Mouse (Mus musculus) cerebellum, adult 11-12 months (tissue): Measurements from ENCODE around the gene Ace2.

Source experiments
- DNase-seq: peaks from one replicate; pipeline ENCODE4 v3.0.0; 2022

Gene Ace2

GRCm38 (mm10) chrX:164139032-164139431 is at the start of gene Ace2:
Ace2 (plus strand) TSS chrX:164139332.
- DNase-seq = no peak

- no peak for DNase-seq
Measured at GRCm38 (mm10) chrX:164089916-164090315, 49.2 kb upstream of the Ace2 start.

- no peak for DNase-seq
Measured at GRCm38 (mm10) chrX:164092300-164093169, 46.6 kb upstream of the Ace2 start.

- no peak for DNase-seq
Measured at GRCm38 (mm10) chrX:164093435-164093834, 45.7 kb upstream of the Ace2 start.

- DNase-seq = no peak
Measured at GRCm38 (mm10) chrX:164095838-164096237, 43.3 kb upstream of the Ace2 start.

GRCm38 (mm10) chrX:164101483-164101882 is 37.6 kb upstream of the Ace2 start:
- DNase-seq = no peak

- no peak for DNase-seq
Measured at GRCm38 (mm10) chrX:164102198-164102597, 36.9 kb upstream of the Ace2 start.

- DNase-seq = no peak
Measured at GRCm38 (mm10) chrX:164102656-164103055, 36.5 kb upstream of the Ace2 start.

GRCm38 (mm10) chrX:164111146-164111545 is 28.0 kb upstream of the Ace2 start:
- no peak for DNase-seq

GRCm38 (mm10) chrX:164113744-164114143 is 25.4 kb upstream of the Ace2 start:
- DNase-seq = no peak

GRCm38 (mm10) chrX:164123942-164124341 is 15.2 kb upstream of the Ace2 start:
- no peak for DNase-seq

GRCm38 (mm10) chrX:164133531-164133930 is 5.6 kb upstream of the Ace2 start:
- DNase-seq = no peak

GRCm38 (mm10) chrX:164135304-164135818 is 3.8 kb upstream of the Ace2 start:
- DNase-seq = no peak

GRCm38 (mm10) chrX:164145463-164146250 is 6.5 kb downstream of the Ace2 start:
- no peak for DNase-seq

- DNase-seq = no peak
Measured at GRCm38 (mm10) chrX:164152703-164153102, 13.6 kb downstream of the Ace2 start.

GRCm38 (mm10) chrX:164153606-164154005 is 14.5 kb downstream of the Ace2 start:
- DNase-seq = no peak

GRCm38 (mm10) chrX:164154594-164154993 is 15.5 kb downstream of the Ace2 start:
- no peak for DNase-seq

GRCm38 (mm10) chrX:164164681-164165080 is 25.5 kb downstream of the Ace2 start:
- no peak for DNase-seq

GRCm38 (mm10) chrX:164171034-164171433 is 31.9 kb downstream of the Ace2 start:
- DNase-seq = no peak

GRCm38 (mm10) chrX:164173880-164174279 is 34.7 kb downstream of the Ace2 start:
- no peak for DNase-seq

GRCm38 (mm10) chrX:164175311-164175710 is 36.2 kb downstream of the Ace2 start:
- no peak for DNase-seq

GRCm38 (mm10) chrX:164175780-164176179 is 36.6 kb downstream of the Ace2 start:
- no peak for DNase-seq

- DNase-seq = no peak
Measured at GRCm38 (mm10) chrX:164178856-164179255, 39.7 kb downstream of the Ace2 start.

- DNase-seq = peak; percentile 5
Measured at GRCm38 (mm10) chrX:164179746-164180145, 40.6 kb downstream of the Ace2 start.
